Mouse (Mus musculus) kidney, adult 8-10 months (tissue): ENCODE measurements at regions not wholly inside any gene's neighbourhood (a gene's known extent, or its start where the extent isn't known, plus 50 kb on each side); places are given as distances from the start of the nearest gene placed in this dataset.

Experiments
- DNase-seq, 2 experiments: peaks; one replicate each; pipeline ENCODE4 v3.0.0; 2022

DNA sequence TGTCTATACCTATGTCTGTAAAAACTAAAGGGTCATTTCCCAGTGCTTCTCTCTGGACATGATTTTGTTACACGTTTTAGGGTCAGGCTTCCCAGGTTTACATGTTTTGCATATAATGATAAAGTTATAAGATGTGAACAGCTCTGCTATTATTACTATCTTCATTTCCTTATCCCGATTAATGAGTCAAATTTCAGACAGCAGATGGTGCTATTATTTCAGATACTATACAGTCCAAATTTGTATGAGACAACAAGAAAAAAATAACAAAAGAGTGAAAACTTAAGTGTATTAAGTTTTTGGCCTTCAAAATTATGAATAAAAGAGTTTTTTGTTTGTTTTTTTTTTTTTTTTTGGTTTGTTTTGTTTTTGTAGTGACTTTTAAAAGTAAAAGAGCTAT is 922.9 kb upstream of the Ppp6c start:
- DNase-seq: no peak

DNA sequence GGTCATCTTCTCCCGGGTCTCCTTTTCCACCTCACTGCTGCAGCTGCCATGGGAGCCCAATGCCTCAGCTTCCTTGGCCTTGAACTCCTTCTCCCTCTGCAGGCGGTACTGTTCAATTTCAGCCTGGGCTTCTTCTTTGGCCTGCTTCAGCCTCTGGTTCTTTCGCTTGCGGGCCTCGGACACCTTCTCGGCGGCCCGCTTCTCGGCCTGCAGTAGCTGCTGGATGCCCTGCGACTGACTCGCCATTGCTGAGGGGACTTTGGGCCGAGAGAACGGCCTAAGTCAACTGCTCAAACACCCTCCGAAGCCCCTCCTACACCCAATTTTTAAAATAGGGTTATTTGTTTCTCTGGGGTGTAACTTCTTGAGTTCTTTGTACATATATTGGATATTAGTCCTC is 901.4 kb upstream of the Ppp6c start:
- peak in 1 of 2 experiments; percentile 6 for DNase-seq

DNA sequence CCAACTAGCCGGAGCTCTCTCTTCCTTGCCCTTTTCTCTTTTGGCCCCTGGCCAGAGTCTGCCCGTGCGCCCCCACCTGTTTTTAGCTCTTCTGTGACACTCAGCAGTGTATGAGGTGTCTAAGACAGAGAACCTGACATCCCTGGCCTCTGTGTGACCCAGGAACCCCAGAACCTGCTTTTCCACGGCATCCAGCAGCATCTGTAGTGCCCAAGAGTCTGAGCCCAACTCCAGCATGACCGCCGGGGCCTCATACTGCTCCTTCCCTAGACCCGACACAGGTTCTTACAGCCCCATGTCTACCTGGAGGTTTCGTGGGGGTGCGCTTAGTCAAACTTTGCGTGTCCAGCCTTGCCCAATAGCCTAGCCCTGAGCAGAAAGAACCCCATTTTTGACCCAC is 892.9 kb upstream of the Ppp6c start:
- DNase-seq: no peak

DNA sequence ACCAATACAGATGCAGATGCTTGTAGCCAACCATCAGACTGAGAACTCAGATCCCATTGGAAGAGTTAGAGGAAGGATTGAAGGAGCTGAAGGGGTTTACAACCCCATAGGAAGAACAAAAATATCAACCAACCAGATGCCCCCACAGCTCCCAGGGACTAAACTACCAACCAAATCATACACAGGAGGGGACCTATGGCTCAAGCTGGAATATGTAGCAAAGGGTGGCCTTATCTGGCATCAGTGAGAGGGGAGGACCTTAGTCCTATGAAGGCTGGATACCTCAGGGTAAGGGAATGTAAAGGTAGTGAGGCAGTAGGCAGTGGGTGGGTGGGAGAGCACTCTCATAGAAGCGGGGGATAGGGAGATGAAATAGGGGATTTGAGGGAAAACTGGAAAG is 888.2 kb upstream of the Ppp6c start:
- no peak for DNase-seq
